Mouse (Mus musculus) cerebellum, adult 11 months (tissue): ENCODE results near the gene Ctla4.

Experiments used
- DNase-seq: peaks from one replicate; pipeline ENCODE4 v3.0.0; 2022

Ctla4 gene

DNA sequence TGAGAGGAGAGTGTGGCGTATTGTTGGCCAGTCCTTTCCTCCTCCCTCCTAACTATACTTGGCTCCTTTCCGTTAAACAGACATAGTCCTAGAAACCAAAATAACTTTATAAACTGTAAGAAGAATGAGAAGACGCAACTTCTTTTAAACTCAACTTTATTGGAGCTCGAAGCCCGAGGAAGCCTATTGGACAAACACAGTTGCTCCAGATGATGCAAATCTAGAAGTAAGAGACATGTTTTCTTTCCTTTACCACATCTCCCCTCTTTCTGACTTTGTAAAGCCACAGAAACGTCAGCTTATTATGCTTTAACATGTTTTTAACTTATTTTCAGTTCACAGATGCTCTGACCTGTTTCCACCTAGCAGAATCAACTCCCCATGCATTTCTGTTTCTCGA lies at the start of gene Ctla4:
Gene Ctla4, plus strand, starts transcription at position 20 of the 400 bp plus-strand sequence.
- DNase-seq: no peak

GRCm38 (mm10) chr1:60839161-60839560 lies 47.6 kb upstream of the Ctla4 start:
- no peak for DNase-seq

DNA sequence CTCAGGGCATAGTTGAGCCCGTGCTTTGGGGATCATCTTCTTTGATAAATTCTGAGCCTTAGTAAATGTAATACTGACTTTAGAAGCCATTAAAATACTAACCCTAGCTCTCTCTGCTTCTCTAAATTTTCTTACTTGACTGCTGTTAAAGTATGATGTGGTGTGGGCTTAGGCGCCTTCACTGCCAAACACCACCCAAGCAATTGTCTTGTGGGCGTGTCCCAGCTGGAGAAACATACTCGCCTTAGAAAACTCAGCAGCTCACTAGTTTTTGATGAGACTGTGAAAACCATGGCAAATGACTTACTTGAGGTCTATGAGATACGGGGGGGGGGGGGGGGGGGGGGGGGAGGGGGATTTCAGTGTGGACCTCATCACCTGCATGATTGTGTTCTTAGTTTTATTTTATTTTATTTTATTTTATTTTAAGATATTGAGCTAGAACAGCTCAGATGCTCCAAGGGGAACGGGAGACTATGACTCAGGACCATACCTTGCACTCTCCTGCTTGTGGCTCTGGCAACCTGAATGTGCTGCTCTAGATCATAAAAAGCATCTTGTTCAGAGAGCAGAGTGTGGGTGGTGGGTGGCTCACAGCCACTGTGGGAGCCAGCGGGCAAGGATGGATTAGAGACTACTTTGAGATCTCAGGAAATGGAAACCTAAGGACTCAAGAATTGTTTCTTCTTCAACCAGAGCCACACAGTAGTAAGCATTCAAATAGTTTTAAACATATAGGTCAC lies 41.3 kb upstream of the Ctla4 start:
- no peak for DNase-seq

- DNase-seq: no peak
These were observed 40.1 kb upstream of the Ctla4 start for GRCm38 (mm10) chr1:60846616-60847275.

- no peak for DNase-seq
These were observed 37.7 kb upstream of the Ctla4 start for GRCm38 (mm10) chr1:60849112-60849511.

- DNase-seq: no peak
These were observed 37.0 kb upstream of the Ctla4 start for GRCm38 (mm10) chr1:60849816-60850215.

DNA sequence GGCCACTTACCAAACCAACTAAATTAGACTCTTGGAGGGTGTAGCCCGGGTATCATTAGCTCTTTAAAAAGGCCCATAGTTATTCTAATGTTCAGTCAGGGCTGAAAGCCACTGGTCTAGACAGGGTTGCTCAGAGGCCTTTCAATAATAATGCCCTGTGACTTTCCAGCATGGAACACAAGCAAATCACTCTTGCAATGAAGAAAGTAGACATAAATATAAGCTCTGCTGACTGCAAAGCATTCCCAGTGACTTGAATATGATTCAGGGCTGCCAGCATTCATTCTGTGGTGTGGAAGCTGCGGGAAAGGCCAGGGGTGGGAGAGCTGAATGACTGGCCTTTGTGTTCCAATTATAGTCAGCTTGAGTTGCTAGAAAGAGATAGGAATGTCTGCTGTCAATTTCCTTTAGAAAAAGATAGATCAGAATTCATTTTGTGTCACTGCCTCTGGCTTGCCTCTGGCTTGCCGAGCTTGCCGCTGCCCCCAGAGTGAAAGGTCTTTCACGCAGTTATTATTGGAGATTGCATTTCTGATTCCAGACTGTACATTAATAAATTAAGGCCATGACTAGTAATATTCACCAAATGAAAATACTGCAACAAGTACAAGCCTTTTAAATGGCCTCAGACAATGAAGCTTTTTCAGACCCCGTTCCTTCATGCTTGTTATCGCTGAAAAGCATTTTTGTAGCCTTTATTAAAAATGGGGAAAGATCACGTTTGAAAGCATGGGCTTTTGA lies 35.6 kb upstream of the Ctla4 start:
- no peak for DNase-seq

GRCm38 (mm10) chr1:60852075-60852769 lies 34.6 kb upstream of the Ctla4 start:
- no peak for DNase-seq

GRCm38 (mm10) chr1:60852770-60853147 lies 34.0 kb upstream of the Ctla4 start:
- DNase-seq: no peak

- DNase-seq: no peak
These were observed 33.4 kb upstream of the Ctla4 start for GRCm38 (mm10) chr1:60853330-60853956.

DNA sequence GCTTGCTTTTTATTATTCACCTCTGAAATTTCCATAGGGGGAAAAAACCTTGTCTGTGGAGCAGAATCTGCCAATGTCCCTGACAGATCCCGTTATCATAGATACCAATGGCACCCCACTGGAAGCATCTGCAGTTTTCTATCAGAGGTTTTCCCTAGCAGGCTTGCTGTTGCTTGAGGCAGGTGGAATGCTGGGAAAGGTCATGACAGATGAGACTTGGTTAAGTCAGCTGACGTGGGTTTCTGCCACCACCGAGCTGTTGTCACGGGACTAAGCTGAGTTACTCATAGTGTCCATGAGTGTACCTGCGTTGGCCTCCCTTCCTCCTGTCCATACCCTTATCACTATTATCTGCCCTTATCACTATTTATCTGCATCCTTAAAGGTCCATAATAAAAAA lies 32.8 kb upstream of the Ctla4 start:
- DNase-seq: no peak

GRCm38 (mm10) chr1:60857351-60858220 lies 29.2 kb upstream of the Ctla4 start:
- no peak for DNase-seq

DNA sequence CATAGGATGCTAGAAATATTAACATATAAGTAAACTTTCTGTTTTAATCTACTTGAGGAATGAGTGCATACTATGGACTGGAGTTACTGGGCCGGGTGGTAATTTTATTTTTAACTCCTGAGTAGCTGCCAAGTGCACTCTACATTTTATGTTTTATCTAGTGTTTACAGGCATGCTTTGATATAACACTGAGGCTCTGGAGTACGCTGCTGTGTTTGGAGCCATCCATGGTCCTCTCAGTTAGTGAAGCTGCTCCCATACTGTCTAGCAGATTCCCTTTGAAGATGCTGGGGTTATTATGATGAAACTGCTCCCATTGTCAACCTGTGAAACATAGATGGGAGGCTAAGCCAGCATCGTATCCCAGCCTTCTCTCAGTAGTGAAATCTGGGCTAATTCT lies 27.6 kb upstream of the Ctla4 start:
- DNase-seq: no peak

DNA sequence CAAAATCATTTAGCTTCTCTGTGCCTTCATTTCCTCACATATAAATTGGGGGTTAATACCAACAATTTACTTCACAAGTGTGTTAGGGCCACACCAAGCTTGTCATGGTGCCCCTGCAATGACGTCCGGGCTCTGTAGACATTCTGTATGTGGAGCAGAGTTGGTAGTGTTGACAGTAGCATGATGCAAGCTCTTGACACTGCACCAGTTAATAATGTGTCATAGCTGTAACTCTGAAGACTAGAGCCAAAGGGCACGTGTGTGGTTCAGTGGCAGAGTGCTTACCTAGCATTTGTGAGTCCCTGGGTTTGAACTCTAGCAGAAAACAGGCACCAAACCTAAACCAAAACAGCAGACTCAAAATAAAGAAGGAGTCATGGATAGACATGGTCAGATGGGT lies 27.0 kb upstream of the Ctla4 start:
- no peak for DNase-seq

- no peak for DNase-seq
These were observed 26.3 kb upstream of the Ctla4 start for GRCm38 (mm10) chr1:60860357-60860946.

DNA sequence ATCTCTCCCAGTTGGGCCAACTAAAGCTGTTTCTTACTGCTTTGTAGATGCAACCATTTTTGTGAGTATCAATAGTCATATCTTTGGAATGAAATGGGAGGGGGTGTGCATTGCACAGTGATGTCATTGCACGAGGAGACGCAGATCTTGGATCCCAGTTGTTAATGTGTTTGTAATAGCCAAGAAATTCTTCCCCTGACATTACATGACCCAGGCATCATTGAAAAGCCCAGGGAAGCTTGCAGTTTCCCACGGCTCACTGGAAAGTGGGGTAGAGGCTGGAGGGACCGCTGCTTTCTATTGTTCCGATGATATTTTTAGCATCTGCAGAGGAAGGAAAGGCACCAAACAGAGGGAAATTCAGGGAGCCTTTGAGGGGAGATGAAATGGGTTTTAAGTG lies 25.8 kb upstream of the Ctla4 start:
- no peak for DNase-seq

- no peak for DNase-seq
These were observed 25.4 kb upstream of the Ctla4 start for GRCm38 (mm10) chr1:60861431-60861830.

DNA sequence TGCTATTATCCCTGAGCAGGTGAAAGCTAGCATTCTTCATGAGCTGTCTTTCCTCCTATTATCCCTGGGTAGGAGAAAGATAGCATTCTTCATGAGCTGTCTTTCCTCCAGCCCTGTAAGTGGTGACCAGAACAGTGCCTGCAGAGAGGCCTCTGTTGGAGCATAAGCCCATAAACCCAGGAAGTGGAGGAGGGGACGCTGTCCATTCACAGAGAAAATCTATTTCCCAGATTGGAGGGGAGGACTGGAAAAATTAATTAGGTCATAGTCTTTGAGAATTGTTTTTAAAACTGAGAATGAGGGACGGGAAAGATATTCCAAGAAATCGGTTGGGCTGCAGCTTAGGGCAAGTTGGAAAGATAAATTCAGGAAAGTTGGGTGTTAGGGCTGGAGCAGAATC lies 24.3 kb upstream of the Ctla4 start:
- DNase-seq: no peak

DNA sequence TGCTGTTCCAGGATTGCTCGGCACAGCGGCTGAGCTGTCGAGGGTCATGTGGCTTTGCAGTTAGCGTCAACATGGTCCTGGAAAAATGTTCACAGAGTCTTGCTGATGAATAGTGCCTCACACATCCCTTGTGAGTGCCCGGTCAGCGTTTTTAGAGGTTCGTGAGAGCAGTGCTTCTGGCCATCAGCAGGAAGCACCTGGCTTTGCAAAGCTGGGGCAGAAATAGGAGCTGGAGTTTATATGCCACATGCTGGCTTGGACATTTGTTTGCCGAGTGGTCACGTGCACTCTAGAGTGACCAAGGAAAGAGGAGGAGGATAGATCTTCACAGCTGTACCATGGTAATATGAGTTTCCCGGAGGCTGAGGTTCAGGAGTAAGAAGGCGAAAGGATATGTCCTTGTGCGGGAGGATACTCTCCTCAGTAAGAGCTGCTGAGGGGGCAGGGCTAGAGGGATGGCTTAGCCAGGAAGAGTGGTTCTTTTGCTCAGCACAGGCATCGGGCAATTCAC lies 23.8 kb upstream of the Ctla4 start:
- DNase-seq: no peak

DNA sequence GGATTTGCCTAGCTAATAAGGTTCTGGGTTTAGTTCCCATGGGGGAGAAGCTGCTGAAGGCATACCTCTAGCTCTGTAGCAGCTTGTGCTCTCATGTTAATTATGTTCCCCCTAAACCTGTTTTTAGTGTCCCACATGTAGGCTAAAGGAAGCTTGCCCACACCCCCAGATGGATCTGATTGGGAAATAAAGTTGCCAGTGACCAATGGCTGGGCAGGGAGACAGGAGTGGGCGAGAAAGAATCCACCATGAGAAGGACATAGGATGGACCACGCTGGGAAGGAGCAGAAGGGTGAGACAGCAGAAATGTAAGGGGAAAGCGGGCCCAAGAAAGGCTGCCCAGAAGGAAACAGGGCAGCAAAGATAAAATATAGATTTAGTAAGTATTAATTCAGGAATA lies 23.1 kb upstream of the Ctla4 start:
- DNase-seq: no peak

- no peak for DNase-seq
These were observed 21.6 kb upstream of the Ctla4 start for GRCm38 (mm10) chr1:60865167-60865566.
